Mouse (Mus musculus) ZHBTc4 (cell line): ENCODE results near the gene Arid2.
"Not testable (repeated sequence)": the region's sequence is repeated elsewhere in the genome, so short reads cannot be mapped to it uniquely, and the experiment has no call there.

Experiments
- DNase-seq: peaks from one replicate; pipeline ENCODE4 v3.0.0-alpha.2; 2011; ENCODE audit warnings: low read depth, low spot score

Arid2 gene

DNA sequence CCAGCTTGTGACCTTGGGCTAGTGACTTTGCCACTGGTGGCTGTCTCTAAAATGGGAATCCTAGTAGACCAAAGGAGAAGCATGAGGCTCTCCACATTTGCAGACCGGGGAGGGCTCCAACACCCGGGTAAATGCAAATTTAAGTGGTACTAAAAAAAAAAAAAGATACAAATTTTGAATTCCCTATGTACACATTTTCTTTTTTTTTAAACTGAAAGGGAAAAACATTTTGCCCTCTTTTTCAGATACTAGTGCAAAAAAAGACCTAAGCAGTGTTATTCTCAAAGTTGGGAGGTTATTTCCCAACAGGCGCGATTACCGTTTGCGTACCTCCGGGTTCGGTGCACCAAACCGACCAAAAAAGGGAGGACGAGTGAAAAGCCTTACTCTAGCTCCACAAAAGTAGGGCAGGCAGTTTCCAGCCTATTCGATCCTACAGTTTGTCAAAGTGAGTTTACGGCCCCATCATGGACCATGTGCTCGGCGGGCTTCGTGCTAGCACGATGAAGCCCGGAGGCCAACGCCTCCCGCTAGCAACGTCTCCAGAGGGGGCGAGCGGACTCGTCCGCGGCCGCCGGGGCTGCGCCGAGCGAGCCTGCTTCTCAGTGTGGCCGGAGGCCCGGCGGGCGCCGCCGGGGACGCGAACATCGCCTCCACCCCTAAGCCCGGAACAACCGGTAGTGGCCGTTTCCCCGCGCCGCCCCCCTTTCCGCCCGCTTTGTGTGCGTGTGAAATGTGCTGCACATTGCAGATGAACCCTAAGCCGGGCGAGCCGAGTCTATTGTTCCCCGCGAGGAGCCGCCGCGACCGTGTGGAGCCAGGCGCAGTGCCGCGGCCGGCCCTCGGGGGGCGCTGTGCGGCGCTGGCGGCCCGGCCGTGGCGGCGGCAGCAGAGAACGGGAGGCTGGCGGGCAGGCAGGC lies 1.0 kb upstream of the Arid2 start:
- peak; percentile 90 for DNase-seq

DNA sequence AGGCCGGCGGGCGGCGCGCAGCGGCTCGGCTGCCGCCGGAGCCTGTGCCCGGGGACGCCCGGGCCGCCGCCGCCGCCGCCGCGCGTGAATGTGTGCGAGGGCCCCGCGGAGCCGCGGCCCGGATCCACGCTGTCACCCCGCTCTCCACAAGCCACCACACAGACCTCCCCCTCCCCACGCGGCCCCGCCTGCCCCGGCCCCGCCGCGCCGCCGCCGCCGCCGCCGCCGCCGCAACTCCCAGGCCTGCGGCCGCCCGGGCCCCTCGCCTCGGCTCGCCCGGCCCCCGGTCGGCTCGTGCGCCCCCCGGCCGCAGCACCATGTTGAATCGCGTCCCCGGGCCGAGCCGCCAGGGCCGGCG lies 404 bp upstream of the Arid2 start:
- no peak for DNase-seq

DNA sequence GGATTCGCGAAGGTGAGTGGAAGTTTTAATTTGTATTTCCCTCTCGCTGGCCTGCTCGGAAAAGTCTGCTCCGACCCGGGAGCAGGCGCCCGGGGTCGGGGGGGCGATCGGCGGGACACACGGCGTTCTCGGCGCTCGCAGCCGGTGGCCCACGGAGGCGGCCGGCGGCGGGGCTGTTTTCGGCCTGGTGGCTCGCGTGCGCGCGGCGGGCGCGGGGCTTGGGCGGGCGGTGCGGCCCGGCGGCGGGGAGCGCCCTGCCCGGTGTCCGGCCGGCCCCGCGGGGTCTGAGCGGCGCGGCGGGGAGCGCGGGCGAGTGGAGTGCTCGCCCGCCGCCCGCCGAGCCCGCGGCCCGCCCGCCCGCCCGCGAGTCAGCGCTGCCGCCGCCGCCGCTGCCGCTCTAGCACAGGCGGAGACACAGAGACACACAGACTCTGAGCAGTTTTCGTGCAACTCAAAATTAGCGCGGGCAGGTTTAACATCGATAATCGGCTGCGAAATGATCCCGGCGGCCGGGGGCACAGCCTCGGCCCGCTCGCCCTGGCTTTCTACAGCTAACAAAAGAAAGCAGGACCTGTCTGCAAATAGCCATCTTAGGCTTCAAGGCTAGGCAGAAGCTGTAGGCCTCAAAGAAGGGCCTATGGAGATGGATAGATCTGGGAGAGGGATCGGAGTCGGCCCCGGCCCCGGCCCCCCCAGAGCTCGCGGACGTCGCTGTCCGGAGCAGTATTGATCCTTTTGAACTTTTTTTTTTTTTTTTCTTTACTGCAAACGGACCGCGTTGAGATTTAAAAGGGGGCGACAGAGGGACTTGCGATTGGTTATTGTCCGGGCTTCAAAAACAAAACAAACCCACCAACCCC lies 888 bp downstream of the Arid2 start:
- peak; percentile 78 for DNase-seq

DNA sequence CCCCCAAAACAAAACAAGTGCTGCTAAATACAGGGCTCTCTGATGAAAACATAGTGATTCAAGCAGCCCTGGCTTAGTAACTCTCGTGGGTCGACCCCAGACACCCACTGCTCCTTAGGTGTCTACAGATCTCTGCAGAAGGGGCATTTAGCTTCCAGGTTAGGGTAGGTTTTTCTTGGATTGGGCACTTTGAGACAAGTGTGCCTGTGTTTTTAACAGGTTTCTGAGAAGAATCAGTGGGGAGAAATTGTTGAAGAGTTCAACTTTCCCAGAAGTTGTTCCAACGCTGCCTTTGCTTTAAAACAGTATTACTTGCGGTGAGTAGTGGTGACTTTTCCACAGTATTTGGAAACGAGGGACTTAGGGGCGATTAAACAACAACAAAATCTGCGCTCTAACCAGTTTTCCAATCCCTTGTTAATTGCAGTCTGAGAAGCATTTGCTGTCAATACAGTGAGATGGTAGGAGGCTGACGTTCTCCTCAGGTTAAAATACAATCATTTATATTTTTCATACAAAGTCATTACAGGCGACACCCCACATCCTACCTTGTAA lies 1.6 kb downstream of the Arid2 start:
- no peak for DNase-seq

DNA sequence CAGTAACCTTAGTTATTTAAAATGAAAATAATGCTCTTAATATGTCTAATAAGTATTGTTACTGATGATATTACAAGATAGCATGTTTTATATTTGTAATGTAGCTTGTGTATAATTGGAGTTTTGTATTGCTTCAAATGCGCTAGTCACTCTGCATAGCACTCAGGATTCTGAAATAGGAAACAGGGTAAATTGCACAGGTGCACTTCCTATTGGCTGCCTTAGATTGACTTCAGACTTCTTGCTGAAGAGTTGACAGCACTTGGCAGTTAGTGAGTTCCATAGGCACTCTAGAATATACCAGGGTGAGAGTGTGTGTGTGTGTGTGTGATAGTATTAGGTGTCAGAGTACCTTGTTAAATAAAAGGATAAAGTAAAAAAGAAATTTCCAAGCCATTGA lies 2.7 kb downstream of the Arid2 start:
- no peak for DNase-seq

DNA sequence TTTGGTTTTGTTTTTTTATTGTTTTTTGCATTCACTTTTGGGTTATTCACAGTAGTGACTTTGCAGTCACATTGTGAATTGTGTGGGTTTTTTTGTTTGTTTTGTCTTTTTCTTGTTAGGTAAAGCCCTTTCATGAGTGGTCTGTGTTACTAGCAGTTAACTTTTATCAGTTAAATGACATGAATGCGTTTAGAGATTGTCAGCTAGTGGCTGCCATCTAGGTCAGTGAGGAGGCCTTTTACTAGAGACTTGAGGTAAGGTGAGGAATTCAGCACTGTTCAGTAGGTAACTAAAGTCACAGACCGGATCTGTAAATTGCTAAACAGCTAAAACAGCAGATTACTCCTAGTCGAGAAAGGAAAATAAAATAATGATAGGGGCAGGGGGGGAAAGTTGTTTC lies 6.1 kb downstream of the Arid2 start:
- no peak for DNase-seq

DNA sequence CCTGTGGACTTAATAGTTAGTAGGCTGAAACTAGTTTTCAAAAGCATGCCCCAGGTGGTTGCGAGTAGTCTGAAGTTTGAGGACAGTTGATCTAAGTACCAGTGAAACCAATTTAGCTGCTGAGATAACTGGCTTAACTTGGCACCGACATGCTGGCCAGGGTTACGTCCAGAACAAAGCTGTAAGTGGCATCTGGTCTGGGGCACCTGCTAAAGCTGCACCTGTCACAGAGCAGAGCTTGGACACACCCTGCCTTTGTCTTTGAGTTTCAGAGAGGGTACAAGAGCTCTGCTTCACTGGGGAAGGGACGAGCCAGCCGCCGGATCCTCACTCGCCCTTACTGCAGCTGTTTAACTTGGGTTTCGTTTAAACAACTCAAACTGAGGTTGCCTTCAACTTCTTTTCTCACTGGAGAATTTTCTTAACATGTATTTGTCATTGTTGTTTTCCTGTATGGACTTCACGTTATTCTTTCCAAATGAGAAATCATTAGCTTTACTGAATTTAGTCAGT lies 9.8 kb downstream of the Arid2 start:
- DNase-seq: no peak

DNA sequence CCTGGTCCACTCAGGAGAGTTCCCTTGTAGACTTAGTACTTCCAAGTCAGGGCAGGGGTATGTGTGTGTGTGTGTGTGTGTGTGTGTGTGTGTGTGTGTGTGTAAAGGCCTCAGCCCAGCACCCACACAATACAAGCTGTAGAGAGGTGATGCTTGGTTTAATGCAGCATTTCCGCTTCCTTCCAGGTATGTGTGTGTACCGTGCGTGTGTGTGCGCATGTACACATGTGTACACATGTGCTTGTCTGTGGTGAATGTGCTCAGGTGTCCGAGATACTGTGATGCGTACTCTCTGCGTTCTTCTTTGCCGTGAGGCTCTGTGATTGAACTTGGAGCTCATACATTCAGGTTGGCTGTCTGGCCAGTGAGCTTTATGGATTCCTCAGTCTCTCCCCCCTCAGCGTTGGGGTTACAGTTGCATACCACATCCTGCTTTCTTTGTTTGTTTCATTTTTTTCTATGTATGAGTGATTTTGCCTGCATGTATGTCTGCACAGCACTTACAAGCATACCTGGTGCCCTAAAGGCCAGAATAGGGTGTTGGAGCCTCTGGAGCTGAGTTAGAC lies 10.4 kb downstream of the Arid2 start:
- DNase-seq: no peak

DNA sequence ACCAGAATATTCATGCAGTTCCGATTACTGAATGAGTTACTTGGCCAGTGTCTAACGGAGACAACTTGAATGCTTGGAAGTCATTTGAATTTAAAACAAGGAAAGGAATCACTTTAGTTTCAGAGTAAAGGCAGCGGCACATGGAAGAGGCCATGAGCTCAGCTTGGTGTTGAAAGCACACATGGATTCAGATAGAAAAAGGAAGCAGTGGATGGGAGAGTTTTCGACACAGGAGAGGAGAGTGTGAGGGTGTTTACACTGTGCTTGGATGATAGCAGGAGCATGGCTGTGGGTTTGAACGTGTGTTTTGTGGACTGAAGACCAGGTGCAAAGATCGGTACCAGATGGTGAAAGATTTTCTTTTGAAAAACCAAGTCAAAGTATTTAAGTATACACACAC lies 22.0 kb downstream of the Arid2 start:
- DNase-seq: no peak

DNA sequence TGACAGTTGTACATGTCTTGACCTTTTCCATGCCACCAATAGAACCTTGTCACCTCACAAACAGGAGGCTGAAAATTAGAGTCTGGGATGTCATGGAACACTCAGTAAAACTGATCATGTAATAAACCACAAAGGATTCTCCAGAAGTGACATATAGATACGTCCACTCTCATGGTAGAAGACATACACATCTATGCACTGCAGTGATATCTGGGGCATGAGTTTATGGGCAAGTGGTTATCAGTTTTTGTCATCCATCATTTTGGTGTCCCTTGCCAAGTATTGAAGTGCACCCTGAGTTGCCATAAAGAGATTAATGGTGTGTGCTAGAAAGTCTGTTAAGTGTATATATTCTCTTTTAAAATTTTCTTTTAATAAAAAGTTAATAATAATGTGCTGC lies 25.6 kb downstream of the Arid2 start:
- no peak for DNase-seq

DNA sequence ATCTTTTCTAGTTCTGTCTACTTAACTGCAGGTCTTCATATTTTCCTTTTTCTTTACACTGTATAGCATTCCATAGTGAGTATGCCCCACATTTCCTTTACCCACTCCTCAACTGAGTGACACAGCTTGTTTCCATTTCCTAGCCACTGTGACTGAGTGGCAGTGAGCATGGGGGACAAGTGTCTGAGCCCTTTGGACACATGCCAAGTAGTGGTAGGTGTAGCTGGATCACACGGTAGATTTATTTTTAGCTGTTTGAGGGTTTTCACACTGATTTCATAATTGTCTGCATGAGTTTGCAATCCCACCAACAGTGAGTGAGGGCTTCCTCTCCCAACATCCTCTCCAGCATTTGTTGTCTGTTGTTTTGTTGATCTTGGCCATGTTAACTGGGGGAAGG lies 28.3 kb downstream of the Arid2 start:
- no peak for DNase-seq

DNA sequence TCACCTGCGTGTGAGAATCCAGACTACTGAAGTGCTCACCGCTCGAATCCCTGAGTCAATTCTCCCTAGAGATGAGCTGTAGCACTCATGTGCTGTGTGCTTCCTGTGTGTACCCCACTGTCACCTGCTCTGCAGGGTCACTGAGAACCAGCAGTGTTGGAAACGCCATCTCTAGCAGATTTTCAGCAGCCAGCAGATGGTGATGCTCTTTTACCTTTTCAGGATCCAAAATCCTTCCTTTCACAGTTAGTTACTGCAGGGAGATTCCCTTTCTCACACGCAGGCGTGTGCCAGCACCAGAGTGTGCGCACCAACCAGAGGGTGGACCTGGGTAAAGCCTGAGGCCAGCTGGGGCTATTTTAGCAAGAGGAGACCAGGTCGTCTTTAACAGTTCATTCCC lies 32.0 kb downstream of the Arid2 start:
- no peak for DNase-seq

DNA sequence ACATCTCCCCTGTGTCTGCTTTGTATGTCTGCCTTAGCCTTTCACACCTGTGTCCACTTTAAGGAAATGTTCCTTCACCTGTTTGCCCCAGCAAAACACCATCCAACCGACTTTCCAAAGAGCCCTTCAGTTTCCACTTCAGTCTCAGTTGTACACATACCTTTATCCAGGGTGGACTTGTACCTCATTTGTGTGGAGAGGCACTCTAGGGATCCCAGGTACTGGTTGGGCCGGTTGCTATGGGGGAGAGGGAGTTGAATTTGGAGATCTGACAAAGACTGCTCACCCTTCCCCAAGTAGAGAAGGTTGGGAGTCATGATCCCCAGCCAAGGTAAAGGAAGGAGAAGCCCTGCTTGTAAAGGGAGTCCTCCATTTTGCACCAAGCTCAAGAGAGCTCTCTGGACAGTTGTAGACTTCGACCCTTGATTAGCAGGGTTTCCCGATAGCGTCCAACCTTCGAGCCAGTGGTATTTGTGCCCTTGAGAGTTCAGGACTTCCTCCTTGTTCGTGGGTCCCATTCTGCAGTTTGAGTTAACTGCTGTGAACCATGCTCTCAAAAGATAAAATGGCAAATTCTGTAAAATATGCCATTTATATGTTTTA lies 38.5 kb downstream of the Arid2 start:
- no peak for DNase-seq

DNA sequence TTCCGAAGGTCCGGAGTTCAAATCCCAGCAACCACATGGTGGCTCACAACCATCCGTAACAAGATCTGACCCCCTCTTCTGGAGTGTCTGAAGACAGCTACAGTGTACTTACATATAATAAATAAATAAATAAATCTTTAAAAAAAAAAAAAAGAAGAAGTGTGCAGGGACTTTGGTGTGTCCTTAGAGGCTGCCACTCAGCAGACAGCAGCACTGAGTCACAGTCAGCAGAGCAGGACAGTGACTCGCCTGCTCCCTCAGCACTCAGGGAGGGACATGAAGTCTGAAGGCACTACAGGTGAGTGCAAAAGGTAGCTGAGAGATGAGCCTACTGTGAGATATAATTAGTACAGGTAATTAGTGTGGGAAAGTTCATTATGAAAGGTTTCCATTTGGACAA lies 41.4 kb downstream of the Arid2 start:
- not testable (repeated sequence) for DNase-seq

DNA sequence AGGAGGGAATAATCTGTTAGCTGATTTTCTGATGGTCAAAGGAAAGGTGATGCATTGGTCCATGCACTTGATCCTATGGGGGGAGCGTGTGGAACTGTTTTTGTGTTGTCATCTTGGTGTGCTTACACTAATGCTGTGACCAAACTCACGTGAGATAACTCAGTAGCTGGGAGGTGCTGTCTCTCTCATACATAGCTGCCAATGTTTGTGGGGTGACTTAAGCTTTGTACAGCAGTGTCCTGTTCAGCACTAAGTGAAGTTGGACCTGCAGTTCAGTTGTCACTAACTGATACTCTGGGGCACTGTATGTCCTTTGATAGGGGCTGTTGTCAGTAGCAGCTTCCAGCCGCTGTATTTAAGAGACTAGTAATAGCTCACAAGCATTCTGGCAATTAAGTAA lies 43.2 kb downstream of the Arid2 start:
- no peak for DNase-seq

DNA sequence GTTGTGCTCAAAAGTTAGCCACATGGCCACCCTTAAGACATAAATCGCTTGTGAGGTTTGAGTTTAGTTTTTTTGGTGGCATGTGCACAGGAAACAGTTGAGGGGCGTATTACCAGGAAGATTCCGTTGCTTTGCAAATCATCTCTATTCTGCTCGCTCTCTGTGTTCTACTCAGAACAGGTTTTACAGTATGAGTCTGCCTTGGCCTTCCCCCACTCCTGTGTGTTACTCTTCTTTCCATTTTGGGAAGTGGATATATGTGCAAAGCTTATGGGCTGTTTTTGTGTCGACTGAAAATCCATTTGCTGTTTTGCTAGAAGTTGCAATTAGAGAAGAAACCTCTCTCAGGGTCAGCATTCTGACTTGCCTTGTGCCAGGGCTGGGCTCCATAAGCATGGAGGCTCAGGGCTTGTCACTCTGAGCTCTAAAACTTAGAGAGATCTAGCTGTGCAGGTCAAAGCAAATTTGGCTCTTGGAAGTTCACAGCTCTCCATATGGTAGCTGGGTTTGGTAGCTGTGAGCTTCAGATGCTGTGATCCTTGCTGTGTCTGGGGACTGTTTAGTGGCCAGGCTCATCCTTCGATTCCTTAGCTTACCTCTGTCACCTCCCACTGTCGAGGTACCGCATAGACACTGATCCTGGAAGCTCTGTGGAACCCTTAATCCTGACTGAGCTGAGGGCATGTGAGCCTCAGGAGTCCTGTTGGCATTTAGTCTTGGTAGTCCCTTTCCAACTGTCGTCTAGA lies 45.3 kb downstream of the Arid2 start:
- no peak for DNase-seq

DNA sequence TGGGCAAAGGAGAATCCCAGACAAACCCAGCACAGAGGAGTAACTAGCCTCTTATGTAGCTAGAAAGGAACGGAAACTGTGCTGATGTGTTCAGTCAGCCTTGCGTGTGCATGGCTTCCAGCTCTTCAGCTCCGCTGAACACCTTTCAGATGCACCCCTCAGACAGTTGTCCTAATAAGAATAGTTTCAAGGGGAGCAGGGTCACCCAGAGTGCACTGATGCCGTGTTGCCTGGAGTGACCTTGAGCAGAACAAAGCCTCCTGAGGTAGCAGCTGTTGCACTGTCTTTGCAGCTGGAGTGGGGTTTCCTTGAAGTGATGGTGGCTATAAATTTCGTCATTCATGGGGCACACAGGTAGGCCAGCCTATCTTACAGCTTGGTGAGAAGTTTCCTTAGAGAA lies 46.0 kb downstream of the Arid2 start:
- peak; percentile 78 for DNase-seq

DNA sequence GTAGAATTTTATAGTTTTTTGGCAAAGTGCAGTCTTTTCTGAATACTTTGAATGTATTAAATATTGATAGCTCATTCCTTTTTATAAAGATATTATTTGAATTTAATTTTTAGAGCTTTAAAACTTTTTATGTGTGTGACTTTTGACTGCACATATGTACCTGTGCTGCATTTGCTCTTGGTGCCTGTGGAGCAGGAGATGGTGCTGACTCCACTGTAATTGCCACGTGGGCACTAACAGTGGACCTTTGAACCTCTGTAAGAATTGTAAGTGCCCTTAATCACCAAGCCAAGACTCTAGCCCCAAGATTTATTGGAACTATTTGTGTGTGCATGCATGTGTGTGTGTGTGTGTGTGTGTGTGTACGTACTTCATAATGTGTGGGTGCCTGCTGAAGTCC lies 53.6 kb downstream of the Arid2 start:
- DNase-seq: no peak

DNA sequence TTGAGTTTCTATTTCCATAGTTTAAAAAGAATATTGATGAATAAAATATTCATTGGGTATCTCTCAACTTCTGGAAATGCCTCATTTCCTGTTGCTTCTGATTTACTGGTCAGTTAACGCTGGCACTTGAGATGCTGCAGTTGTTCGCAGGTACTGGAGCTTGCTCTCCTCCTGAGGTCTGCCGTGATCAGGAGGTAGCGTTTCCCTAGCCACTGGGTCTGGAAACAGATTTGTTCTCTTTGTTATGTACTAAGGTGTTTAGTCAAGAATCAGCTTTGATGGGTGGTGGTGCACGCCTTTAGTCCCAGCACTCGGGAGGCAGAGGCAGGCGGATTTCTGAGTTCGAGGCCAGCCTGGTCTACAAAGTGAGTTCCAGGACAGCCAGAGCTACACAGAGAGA lies 54.8 kb downstream of the Arid2 start:
- DNase-seq: peak; percentile 70

DNA sequence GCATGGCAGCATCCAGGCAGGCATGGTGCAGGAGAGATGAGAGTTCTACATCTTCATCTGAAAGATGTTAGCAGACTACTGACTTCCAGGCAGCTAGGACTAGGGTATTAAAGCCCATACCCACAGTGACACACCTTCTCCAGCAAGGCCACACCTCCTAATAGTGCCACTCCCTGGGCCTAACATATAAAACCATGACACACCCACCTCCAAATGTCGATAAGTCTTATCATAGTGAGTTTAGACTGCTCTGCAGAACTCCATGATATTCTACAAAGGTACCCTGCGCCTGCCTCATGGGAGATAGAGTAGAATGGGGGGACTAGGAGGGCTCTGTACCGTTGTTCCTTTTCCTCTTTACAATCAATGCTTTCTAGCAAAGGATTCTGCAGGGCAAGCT lies 55.6 kb downstream of the Arid2 start:
- no peak for DNase-seq
